Mouse (Mus musculus) myocyte (in vitro differentiated cells): ENCODE results near the gene Zfp61.

Experiments used
- CEBPB ChIP-seq: IDR thresholded peaks from 2 replicates; pipeline ENCODE4 v1.6.1; 2011; ENCODE audit warnings: mild to moderate bottlenecking, moderate library complexity; ENCODE audit not compliant: poor library complexity, insufficient read depth, severe bottlenecking
- E2F4 ChIP-seq: IDR thresholded peaks from one replicate; pipeline ENCODE4 v1.6.1; 2011; ENCODE audit warnings: mild to moderate bottlenecking, control low read depth, moderate library complexity; ENCODE audit not compliant: insufficient read depth
- MAX ChIP-seq: IDR thresholded peaks from one replicate; pipeline ENCODE4 v1.6.1; 2011; ENCODE audit warnings: low read depth, mild to moderate bottlenecking, control low read depth
- POLR2A ChIP-seq: IDR thresholded peaks from one replicate; pipeline ENCODE4 v1.6.1; 2011; ENCODE audit warnings: low read depth, mild to moderate bottlenecking, control low read depth, moderate library complexity; ENCODE audit not compliant: insufficient read length
- POLR2AphosphoS2 ChIP-seq: IDR thresholded peaks from one replicate; pipeline ENCODE4 v1.6.1; 2011; ENCODE audit warnings: low read depth, control low read depth; ENCODE audit not compliant: insufficient read length
- REST ChIP-seq: IDR thresholded peaks from one replicate; pipeline ENCODE4 v1.6.1; 2011; ENCODE audit warnings: mild to moderate bottlenecking, control low read depth, moderate library complexity; ENCODE audit not compliant: insufficient read depth, insufficient read length
- TCF12 ChIP-seq: IDR thresholded peaks from one replicate; pipeline ENCODE4 v1.6.1; 2011; ENCODE audit warnings: mild to moderate bottlenecking, control low read depth; ENCODE audit not compliant: poor library complexity, insufficient read depth, severe bottlenecking
- TCF3 ChIP-seq: IDR thresholded peaks from one replicate; pipeline ENCODE4 v1.6.1; 2011; ENCODE audit warnings: low read depth, control low read depth; ENCODE audit not compliant: insufficient read length
- USF1 ChIP-seq: IDR thresholded peaks from one replicate; pipeline ENCODE4 v1.6.1; 2011; ENCODE audit warnings: low read depth, mild to moderate bottlenecking, control low read depth, moderate library complexity

DNA sequence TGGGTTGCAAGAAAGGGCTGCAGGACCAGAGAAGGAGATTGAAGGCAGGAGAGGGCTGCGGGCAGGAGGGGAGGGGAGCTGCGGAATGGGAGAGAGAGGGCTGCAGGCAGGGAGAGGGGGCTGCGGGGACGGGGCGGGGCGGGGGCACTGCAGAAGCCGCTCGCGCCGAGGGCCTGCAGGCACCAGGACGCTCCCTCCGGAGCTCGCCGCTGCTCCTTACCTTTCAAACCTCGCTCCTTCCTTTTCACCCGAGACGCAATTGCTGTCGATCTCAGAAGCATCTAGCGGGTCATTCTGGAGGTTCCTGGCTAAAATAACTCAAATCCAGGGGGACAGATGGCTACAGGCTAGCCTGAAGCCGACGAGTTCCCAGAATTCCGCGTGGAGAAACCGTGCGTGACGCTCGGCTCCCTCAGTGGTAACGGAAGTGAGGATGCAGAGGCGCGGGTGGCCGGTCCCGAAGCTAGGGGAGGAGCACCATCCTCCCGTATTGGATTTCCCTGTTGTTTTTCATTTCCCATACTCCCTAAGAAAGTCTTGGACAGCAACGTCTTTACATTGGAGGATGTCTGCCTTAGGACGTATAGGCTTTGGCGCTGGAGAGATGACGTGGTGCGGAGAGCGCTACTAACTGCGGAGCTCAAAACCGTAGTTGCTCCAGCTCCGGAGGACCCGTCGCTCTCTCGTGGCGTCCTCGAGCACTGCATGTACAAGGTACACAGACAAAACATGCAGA is 1.9 kb downstream of the Zfp61 start:
- TF ChIP-seq USF1 (no peak), CEBPB (no peak), E2F4 (no peak), POLR2A (peak; percentile 50), TCF12 (no peak), POLR2AphosphoS2 (no peak), TCF3 (no peak), MAX (no peak), REST (no peak)
